Mouse (Mus musculus): Measurements from ENCODE around the gene Tnfrsf13b.

DNA sequence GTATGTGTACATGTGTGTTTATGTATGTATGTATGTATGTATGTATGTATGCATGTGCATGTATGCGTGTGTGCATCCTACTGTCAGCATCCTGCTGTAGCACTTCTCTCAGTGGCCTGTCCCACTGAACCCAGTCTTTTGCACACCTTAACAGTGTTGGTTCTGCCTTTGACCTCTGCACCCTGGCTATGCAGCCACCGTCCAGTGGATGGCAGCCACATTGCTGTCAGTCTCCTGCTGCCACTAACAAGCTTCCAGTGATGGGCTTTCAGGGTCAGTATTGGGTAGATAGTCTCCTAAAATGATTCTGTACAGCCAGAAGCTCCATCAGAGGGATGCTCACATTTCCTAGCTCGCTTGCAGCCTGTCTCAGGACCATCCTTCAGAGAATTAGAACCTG is 2.7 kb upstream of the Tnfrsf13b start:
- TF ChIP-seq CTCF (conservative IDR thresholded peaks at IDR 0.05; ENCODE audit: low read length) = no peak
- no peak for TF ChIP-seq NANOG (IDR thresholded peaks at IDR 0.05; ENCODE audit: borderline replicate concordance, low read length)
- TF ChIP-seq POU5F1 (IDR thresholded peaks at IDR 0.05; ENCODE audit: borderline replicate concordance, low read length) = no peak

Measured in E14TG2a.4 (cell line).